Mouse (Mus musculus): ENCODE measurements around the gene Rprd1b. TPM values are rescaled to one million over a fixed set of nuclear protein-coding genes. Genes with fewer than 3 reads are reported as not detected.

Gene Rprd1b
- polyA plus RNA-seq, 1 experiment from 2014 or later = 45.6 TPM

- Histone ChIP-seq H3K27ac (peak overlapping the region; percentile 81), H3K27me3 (no peaks in the 10 kb centered on the region), H3K9ac (no peak overlapping the region), H3K36me3 (peaks cover 40% of the 10 kb centered on the region), H3K4me1 (peaks cover 30% of the 10 kb centered on the region), H3K4me2 (no peak overlapping the region), H3K4me3 (no peak overlapping the region), H3K9me3 (no peaks in the 10 kb centered on the region)
- 68% methylated on average over 8 of the region's 8 CpGs for WGBS
- ATAC-seq (ENCODE audit: borderline replicate concordance, extremely low read depth, low FRiP score, low TSS enrichment) = no peak; the same call in 1 of the 2 replicates
Measured at GRCm38 (mm10) chr2:158128461-158129130, 100.3 kb downstream of the Rprd1b start.

GRCm38 (mm10) chr2:158129291-158130002, 101.2 kb downstream of the Rprd1b start:
- H3K36me3 ChIP-seq = peaks cover 36% of the 10 kb centered on the region

GRCm38 (mm10) chr2:158130391-158130986, 102.2 kb downstream of the Rprd1b start:
- H3K4me1 ChIP-seq = peaks cover 33% of the 10 kb centered on the region
- H3K27me3 ChIP-seq = no peaks in the 10 kb centered on the region
- H3K4me2 ChIP-seq = no peak overlapping the region
- 45% methylated on average over 5 of the region's 5 CpGs for WGBS
- H3K9ac ChIP-seq = no peak overlapping the region
- peaks cover 25% of the 10 kb centered on the region for H3K36me3 ChIP-seq
- H3K9me3 ChIP-seq = no peaks in the 10 kb centered on the region
- no peak overlapping the region for H3K27ac ChIP-seq
- no peak overlapping the region for H3K4me3 ChIP-seq
- no peak for ATAC-seq (ENCODE audit: borderline replicate concordance, extremely low read depth, low FRiP score, low TSS enrichment)

More at GRCm38 (mm10) chr2:158129291-158130002, 101.2 kb downstream of the Rprd1b start:
- Histone ChIP-seq H3K27me3 (no peaks in the 10 kb centered on the region), H3K9ac (no peak overlapping the region), H3K9me3 (no peaks in the 10 kb centered on the region), H3K4me1 (peaks cover 30% of the 10 kb centered on the region), H3K27ac (peak overlapping the region; percentile 81; the same call in 1 of the 2 replicates), H3K4me2 (no peak overlapping the region), H3K4me3 (no peak overlapping the region)
- 78% methylated on average over 16 of the region's 16 CpGs for WGBS
- no peak for ATAC-seq (ENCODE audit: borderline replicate concordance, extremely low read depth, low FRiP score, low TSS enrichment)

GRCm38 (mm10) chr2:158131197-158131835, 103.0 kb downstream of the Rprd1b start:
- 82% methylated on average over 13 of the region's 13 CpGs for WGBS
- Histone ChIP-seq H3K36me3 (peaks cover 18% of the 10 kb centered on the region), H3K4me1 (peaks cover 41% of the 10 kb centered on the region), H3K9me3 (no peaks in the 10 kb centered on the region), H3K9ac (no peak overlapping the region), H3K27me3 (no peaks in the 10 kb centered on the region), H3K4me2 (no peak overlapping the region), H3K27ac (no peak overlapping the region), H3K4me3 (no peak overlapping the region)
- ATAC-seq (ENCODE audit: borderline replicate concordance, extremely low read depth, low FRiP score, low TSS enrichment) = no peak

- Histone ChIP-seq H3K27me3 (no peaks in the 10 kb centered on the region), H3K36me3 (peaks cover 12% of the 10 kb centered on the region; the same call in 1 of the 2 replicates), H3K4me3 (no peak overlapping the region), H3K27ac (no peak overlapping the region), H3K9me3 (no peaks in the 10 kb centered on the region), H3K4me2 (no peak overlapping the region), H3K4me1 (peaks cover 43% of the 10 kb centered on the region), H3K9ac (no peak overlapping the region)
- 78% methylated on average over 10 of the region's 10 CpGs for WGBS
- no peak for ATAC-seq (ENCODE audit: borderline replicate concordance, extremely low read depth, low FRiP score, low TSS enrichment)
Measured at GRCm38 (mm10) chr2:158132320-158132719, 104.0 kb downstream of the Rprd1b start.

- 65% methylated on average over 6 of the region's 6 CpGs for whole genome bisulfite sequencing
- no peak overlapping the region for H3K4me3 ChIP-seq
- no peaks in the 10 kb centered on the region for H3K9me3 ChIP-seq
- H3K27ac ChIP-seq = no peak overlapping the region
- peaks cover 46% of the 10 kb centered on the region for H3K4me1 ChIP-seq
- no peak overlapping the region for H3K4me2 ChIP-seq
- no peak overlapping the region for H3K9ac ChIP-seq
- H3K27me3 ChIP-seq = no peaks in the 10 kb centered on the region
- H3K36me3 ChIP-seq = peaks cover 12% of the 10 kb centered on the region; the same call in 1 of the 2 replicates
- ATAC-seq (ENCODE audit: borderline replicate concordance, extremely low read depth, low FRiP score, low TSS enrichment) = no peak
Measured at GRCm38 (mm10) chr2:158133050-158133449, 104.8 kb downstream of the Rprd1b start.

- H3K4me2 ChIP-seq = no peak overlapping the region
- H3K9me3 ChIP-seq = no peaks in the 10 kb centered on the region
- H3K27me3 ChIP-seq = no peaks in the 10 kb centered on the region
- H3K4me1 ChIP-seq = peaks cover 46% of the 10 kb centered on the region
- H3K27ac ChIP-seq = peak overlapping the region; percentile 70
- ATAC-seq (ENCODE audit: borderline replicate concordance, extremely low read depth, low FRiP score, low TSS enrichment) = peak; percentile 76
- H3K9ac ChIP-seq = no peak overlapping the region
- peaks cover 17% of the 10 kb centered on the region; the same call in 1 of the 2 replicates for H3K36me3 ChIP-seq
- H3K4me3 ChIP-seq = no peak overlapping the region
- WGBS = 32% methylated on average over 7 of the region's 7 CpGs
Measured at GRCm38 (mm10) chr2:158136205-158136604, 107.9 kb downstream of the Rprd1b start.

GRCm38 (mm10) chr2:158137771-158138170, 109.5 kb downstream of the Rprd1b start:
- Histone ChIP-seq H3K9me3 (no peaks in the 10 kb centered on the region), H3K4me2 (no peak overlapping the region), H3K9ac (no peak overlapping the region), H3K27me3 (no peaks in the 10 kb centered on the region), H3K36me3 (peaks cover 11% of the 10 kb centered on the region; the same call in 1 of the 2 replicates), H3K4me3 (no peak overlapping the region), H3K4me1 (peaks cover 62% of the 10 kb centered on the region), H3K27ac (no peak overlapping the region)
- 70% methylated on average over 12 of the region's 12 CpGs for WGBS
- no peak for ATAC-seq (ENCODE audit: borderline replicate concordance, extremely low read depth, low FRiP score, low TSS enrichment)

- H3K9me3 ChIP-seq = no peaks in the 10 kb centered on the region
- no peak overlapping the region for H3K4me2 ChIP-seq
- peaks cover 69% of the 10 kb centered on the region for H3K4me1 ChIP-seq
- no peak overlapping the region for H3K9ac ChIP-seq
- 94% methylated on average over 9 of the region's 9 CpGs for WGBS
- H3K4me3 ChIP-seq = no peak overlapping the region
- H3K36me3 ChIP-seq = peaks cover 8% of the 10 kb centered on the region; the same call in 1 of the 2 replicates
- H3K27ac ChIP-seq = 0 out of 2 replicates have a peak overlapping the region, but pooled peaks have one; percentile 68
- ATAC-seq (ENCODE audit: borderline replicate concordance, extremely low read depth, low FRiP score, low TSS enrichment) = no peak
- no peaks in the 10 kb centered on the region for H3K27me3 ChIP-seq
Measured at GRCm38 (mm10) chr2:158138778-158139177, 110.5 kb downstream of the Rprd1b start.

GRCm38 (mm10) chr2:158139628-158140027, 111.3 kb downstream of the Rprd1b start:
- Histone ChIP-seq H3K9me3 (no peaks in the 10 kb centered on the region), H3K4me2 (no peak overlapping the region), H3K27me3 (no peaks in the 10 kb centered on the region), H3K27ac (peak overlapping the region; percentile 68), H3K4me3 (no peak overlapping the region), H3K9ac (no peak overlapping the region), H3K4me1 (peaks cover 76% of the 10 kb centered on the region), H3K36me3 (peaks cover 6% of the 10 kb centered on the region; the same call in 1 of the 2 replicates)
- peak; percentile 37; the same call in 1 of the 2 replicates for ATAC-seq (ENCODE audit: borderline replicate concordance, extremely low read depth, low FRiP score, low TSS enrichment)
- 36% methylated on average over 7 of the region's 7 CpGs for WGBS

- Histone ChIP-seq H3K9me3 (no peaks in the 10 kb centered on the region), H3K4me2 (no peak overlapping the region), H3K27me3 (no peaks in the 10 kb centered on the region), H3K36me3 (peaks cover 6% of the 10 kb centered on the region; the same call in 1 of the 2 replicates), H3K27ac (peak overlapping the region; percentile 68), H3K4me1 (peaks cover 82% of the 10 kb centered on the region), H3K4me3 (no peak overlapping the region), H3K9ac (no peak overlapping the region)
- WGBS = 79% methylated on average over 5 of the region's 5 CpGs
- no peak for ATAC-seq (ENCODE audit: borderline replicate concordance, extremely low read depth, low FRiP score, low TSS enrichment)
Measured at GRCm38 (mm10) chr2:158140664-158141063, 112.4 kb downstream of the Rprd1b start.

Measured in lung, embryonic 15.5 days (tissue).